Mouse (Mus musculus) hindbrain, embryonic 11.5 days (tissue): ENCODE measurements around the gene Lpp. TPM values are rescaled to one million over a fixed set of nuclear protein-coding genes. Genes with fewer than 3 reads are reported as not detected.

ENCODE experiments used
- ATAC-seq: fragments of 200-750 bp; cut with Nextera tagmentation; 2 replicates; pipeline ENCODE4 v1.8.0; 2017; ENCODE audit warnings: mild to moderate bottlenecking, moderate TSS enrichment, moderate library complexity; ENCODE audit not compliant: low FRiP score
- DNase-seq: peaks from one replicate; pipeline ENCODE4 v3.0.0-alpha.2; 2015; ENCODE audit warnings: low spot score
- H3K27ac ChIP-seq: fragments of 300-500 bp; sonication (generic); 2 replicates; pipeline ENCODE4 v1.5.1; 2014; ENCODE audit warnings: mild to moderate bottlenecking, low read depth, low read length
- H3K27me3 ChIP-seq: fragments of 300-500 bp; sonication (generic); 2 replicates; pipeline ENCODE4 v1.6.1; 2014; ENCODE audit warnings: mild to moderate bottlenecking, low read length, moderate library complexity, mixed read lengths; ENCODE audit not compliant: control insufficient read depth, insufficient read depth
- H3K36me3 ChIP-seq: fragments of 300-500 bp; sonication (generic); 2 replicates; pipeline ENCODE4 v1.6.1; 2014; ENCODE audit warnings: mild to moderate bottlenecking, low read length, moderate library complexity, mixed read lengths; ENCODE audit not compliant: control insufficient read depth, insufficient read depth
- H3K4me1 ChIP-seq: fragments of 300-500 bp; sonication (generic); replicated peaks from 2 replicates; pipeline ENCODE4 v1.6.1; 2014; ENCODE audit warnings: low read length, mixed read lengths; ENCODE audit not compliant: control insufficient read depth, insufficient read depth
- H3K4me2 ChIP-seq: fragments of 300-500 bp; sonication (generic); replicated peaks from 2 replicates; pipeline ENCODE4 v1.6.1; 2014; ENCODE audit warnings: mild to moderate bottlenecking, low read depth, low read length
- H3K4me3 ChIP-seq: fragments of 300-500 bp; sonication (generic); 2 replicates; pipeline ENCODE4 v1.5.1; 2014; ENCODE audit warnings: low read depth, low read length
- H3K9ac ChIP-seq: fragments of 300-500 bp; sonication (generic); 2 replicates; pipeline ENCODE4 v1.6.1; 2014; ENCODE audit warnings: low read depth, low read length
- H3K9me3 ChIP-seq: fragments of 300-500 bp; sonication (generic); 2 replicates; pipeline ENCODE4 v1.6.1; 2016; ENCODE audit warnings: low read length; ENCODE audit not compliant: control insufficient read depth
- WGBS: fragments of 180-500 bp; shearing (Covaris S2); extraction: QIAGEN DNeasy Blood & Tissue Kit; methylation state at CpG from one replicate; pipeline ENCODE4 v1.1.7; 2014; 5-methylcytosine and 5-hydroxymethylcytosine counted together
- polyA plus RNA-seq: library from polyadenylated mRNA; unstranded; fragments of >200 nt; fragmentation: Nextera tagmentation; extraction: Ambion mirVana; gene quantifications from 2 replicates; pipeline ENCODE4 v1.2.1, GENCODE M21; 2014

The Lpp gene
- polyA plus RNA-seq, 1 experiment from 2014 or later: 25.1 TPM

DNA sequence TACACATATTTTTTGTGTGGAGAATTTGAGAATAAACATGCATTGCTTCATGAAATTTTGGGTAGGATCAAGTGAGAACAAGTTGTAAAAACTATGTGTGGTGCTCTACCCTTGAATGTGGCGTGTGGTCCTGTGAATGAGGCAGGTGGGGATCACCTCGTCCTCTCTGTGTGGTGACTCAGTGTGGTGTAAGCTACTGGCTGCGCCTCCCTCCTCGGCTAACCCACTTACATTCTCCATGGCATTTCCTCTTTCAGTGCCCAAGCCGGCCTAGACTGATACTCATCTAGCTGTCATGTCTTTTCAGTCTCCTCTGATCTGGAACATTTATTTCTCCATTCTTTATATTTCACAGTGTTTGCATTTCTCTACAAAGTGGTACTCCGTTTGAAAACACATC, 81.5 kb downstream of the Lpp start:
- Histone ChIP-seq H3K9me3 (no peaks in the 10 kb centered on the region), H3K9ac (no peak overlapping the region), H3K27ac (no peak overlapping the region), H3K27me3 (no peaks in the 10 kb centered on the region), H3K36me3 (no peaks in the 10 kb centered on the region), H3K4me1 (0 out of 2 replicates have a peak, but pooled peaks cover 3% of the 10 kb centered on the region), H3K4me2 (no peak overlapping the region), H3K4me3 (no peak overlapping the region)
- DNase-seq (no peak), ATAC-seq (no peak)
- WGBS: 76% methylated on average over 6 of the region's 6 CpGs

DNA sequence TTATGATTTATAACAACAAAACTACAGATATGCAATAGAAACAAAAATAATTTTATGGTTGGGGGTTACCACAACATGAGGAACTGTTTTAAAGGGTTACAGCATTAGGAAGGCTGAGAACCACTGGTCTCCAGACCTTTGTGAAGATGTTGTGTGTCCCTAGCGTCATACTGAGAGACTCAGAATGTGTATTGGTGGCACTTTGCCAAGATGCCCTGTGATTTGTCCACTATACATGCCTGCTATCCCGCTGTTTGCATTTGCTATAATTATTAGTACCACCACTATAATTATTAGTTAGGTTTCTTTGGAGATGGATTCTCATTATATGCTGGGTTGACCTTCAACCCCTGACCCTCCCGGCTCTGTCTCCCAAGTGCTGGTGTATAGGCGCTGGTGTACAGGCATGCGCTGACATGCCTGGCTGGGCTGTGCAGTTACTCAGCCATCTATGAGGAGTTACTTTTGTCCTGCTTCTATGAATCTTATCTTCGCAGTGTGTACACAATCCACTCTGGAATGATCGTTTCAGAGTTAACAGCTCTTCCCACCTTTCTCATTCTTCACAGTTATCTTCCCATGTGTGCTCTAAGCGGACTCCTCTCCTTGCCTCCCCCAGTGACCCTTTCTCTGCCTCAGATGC, 82.1 kb downstream of the Lpp start:
- no peak overlapping the region for H3K4me3 ChIP-seq

DNA sequence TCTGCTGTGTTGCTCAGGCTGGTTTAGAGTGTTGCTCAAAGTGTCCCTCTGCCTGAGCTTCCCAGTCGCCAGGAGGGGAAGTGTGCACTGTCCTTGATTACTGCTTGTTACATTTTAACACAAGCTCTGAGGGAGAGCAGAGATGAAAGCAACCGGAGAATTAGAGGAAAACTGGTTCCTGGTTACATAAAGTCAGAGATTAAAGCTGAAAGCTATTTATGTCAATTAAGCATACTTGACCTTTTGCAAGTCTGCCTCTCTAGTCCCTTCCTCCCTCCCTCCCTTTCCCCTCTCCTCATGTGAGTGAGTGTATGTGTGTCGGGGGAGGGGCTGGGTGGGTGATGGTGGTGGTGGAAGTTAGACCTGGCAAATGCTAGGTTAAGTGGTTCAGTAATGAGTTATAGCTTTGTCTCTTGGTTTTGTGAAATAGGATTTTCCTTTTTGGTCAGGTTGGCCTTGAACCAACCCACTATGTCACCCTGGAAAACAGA, 83.6 kb downstream of the Lpp start:
- ATAC-seq: no peak
- Histone ChIP-seq H3K9me3 (no peaks in the 10 kb centered on the region), H3K27me3 (no peaks in the 10 kb centered on the region), H3K9ac (no peak overlapping the region), H3K36me3 (no peaks in the 10 kb centered on the region), H3K4me1 (0 out of 2 replicates have a peak, but pooled peaks cover 3% of the 10 kb centered on the region), H3K4me2 (no peak overlapping the region), H3K4me3 (no peak overlapping the region), H3K27ac (no peak overlapping the region)
- WGBS: 53% methylated on average over 3 of the region's 3 CpGs
- no peak for DNase-seq

More for the DNA sequence above, 82.1 kb downstream of the Lpp start:
- Histone ChIP-seq H3K4me2 (no peak overlapping the region), H3K9me3 (no peaks in the 10 kb centered on the region), H3K27ac (no peak overlapping the region), H3K36me3 (no peaks in the 10 kb centered on the region), H3K4me1 (0 out of 2 replicates have a peak, but pooled peaks cover 3% of the 10 kb centered on the region), H3K27me3 (no peaks in the 10 kb centered on the region), H3K9ac (no peak overlapping the region)
- DNase-seq (no peak), ATAC-seq (no peak)
- 81% methylated on average over 8 of the region's 8 CpGs for WGBS

DNA sequence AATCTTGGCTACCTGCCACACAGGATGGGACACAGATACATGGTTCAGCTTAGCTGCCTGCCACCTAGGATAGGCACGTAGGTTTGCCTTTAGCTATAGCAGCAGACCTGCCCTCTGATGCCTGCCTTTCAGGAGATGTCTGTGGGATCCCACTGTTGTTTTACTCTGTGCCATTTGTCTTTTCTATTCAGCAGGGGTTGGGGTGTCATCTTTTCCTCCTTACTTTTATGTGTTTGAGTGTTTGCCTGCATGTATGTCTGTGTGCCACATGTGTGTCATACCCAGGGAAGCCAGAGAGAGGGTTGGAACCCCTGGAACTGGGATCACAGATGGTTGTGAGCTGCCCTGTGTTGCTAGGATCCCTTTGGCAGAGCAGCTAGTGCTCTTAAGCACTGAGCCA, 84.7 kb downstream of the Lpp start:
- no peaks in the 10 kb centered on the region for H3K36me3 ChIP-seq
- H3K27me3 ChIP-seq: no peaks in the 10 kb centered on the region
- WGBS: 82% methylated on average over 1 of the region's 1 CpGs
- no peak overlapping the region for H3K4me2 ChIP-seq
- DNase-seq (no peak), ATAC-seq (no peak)
- H3K4me3 ChIP-seq: no peak overlapping the region
- H3K9me3 ChIP-seq: no peaks in the 10 kb centered on the region
- 0 out of 2 replicates have a peak, but pooled peaks cover 3% of the 10 kb centered on the region for H3K4me1 ChIP-seq
- H3K9ac ChIP-seq: no peak overlapping the region
- H3K27ac ChIP-seq: no peak overlapping the region

DNA sequence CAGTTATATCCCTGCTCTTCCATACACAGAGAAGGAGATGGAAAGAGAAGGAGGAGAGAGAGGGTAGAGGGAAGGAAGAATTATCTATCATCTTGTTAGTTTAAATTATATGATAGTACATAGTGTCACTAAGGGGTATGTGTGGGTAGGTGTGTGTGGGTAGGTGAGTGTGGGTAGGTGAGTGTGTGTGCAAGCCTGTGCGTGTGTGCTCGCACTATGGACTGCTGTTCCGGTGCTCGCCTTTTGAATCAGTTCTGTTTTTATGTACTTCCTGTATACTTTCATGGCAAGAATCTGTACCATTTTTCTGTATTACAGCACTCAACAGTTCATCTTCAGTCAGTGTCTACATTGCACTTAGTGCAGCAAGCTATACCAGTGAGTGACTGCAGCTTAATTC, 85.5 kb downstream of the Lpp start:
- no peak for ATAC-seq
- H3K4me1 ChIP-seq: 0 out of 2 replicates have a peak, but pooled peaks cover 3% of the 10 kb centered on the region
- no peaks in the 10 kb centered on the region for H3K36me3 ChIP-seq
- no peak overlapping the region for H3K4me3 ChIP-seq
- no peak overlapping the region for H3K9ac ChIP-seq
- H3K9me3 ChIP-seq: no peaks in the 10 kb centered on the region
- 94% methylated on average over 4 of the region's 4 CpGs for WGBS
- H3K27ac ChIP-seq: no peak overlapping the region
- H3K27me3 ChIP-seq: no peaks in the 10 kb centered on the region
- H3K4me2 ChIP-seq: no peak overlapping the region
- DNase-seq: no peak

DNA sequence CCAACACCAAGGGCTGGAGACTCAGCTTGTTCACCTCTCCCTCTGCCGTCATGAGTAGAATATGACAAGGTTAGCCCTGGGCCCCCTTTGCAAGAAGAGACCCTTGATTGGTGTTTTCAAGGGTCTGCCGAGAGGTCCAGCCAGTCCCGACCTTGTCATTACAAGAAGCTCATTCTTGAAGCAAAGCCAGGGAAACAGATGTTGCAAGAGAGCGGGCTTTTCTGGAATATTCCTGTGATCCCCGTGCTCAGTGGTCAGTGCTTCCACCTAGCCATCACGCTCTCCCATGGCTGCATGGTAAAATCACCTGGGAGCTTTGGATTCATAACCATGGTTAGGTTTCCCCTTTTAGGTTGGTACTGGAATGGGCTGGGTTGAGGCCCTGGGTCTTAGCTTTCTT, 89.3 kb downstream of the Lpp start:
- no peaks in the 10 kb centered on the region for H3K27me3 ChIP-seq
- no peaks in the 10 kb centered on the region for H3K9me3 ChIP-seq
- WGBS: 89% methylated on average over 6 of the region's 6 CpGs
- H3K4me2 ChIP-seq: no peak overlapping the region
- H3K36me3 ChIP-seq: no peaks in the 10 kb centered on the region
- H3K4me1 ChIP-seq: no peaks in the 10 kb centered on the region
- no peak overlapping the region for H3K4me3 ChIP-seq
- H3K27ac ChIP-seq: no peak overlapping the region
- no peak for ATAC-seq
- no peak for DNase-seq
- H3K9ac ChIP-seq: no peak overlapping the region

DNA sequence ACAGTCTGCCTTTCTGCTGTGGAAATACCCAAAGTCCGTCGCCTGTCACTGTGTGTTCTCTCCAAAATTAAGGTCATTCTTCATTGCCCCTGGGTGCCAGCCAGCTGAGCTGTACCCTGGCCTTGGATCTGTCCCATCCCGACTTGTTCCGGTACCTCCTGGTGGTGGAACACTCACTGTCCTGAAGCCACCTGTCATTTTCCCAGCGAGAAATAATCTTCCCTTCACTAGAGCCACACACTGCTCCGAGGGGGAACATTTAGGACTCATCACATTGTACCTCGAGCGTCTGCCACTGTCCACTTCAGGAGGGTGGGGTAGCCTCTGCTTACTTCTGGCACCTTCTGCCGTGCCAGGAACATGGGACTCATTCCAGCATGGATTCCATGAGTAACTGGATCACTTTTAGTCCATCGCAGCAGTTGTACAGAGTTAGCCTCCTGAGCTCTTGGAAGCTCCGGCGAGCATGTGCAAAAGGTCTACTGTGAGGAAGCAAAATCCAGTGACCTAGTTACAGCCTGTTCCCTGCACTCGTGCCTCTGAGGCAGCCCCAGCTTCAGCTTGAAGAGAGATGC, 90.3 kb downstream of the Lpp start:
- H3K27me3 ChIP-seq: no peaks in the 10 kb centered on the region
- no peaks in the 10 kb centered on the region for H3K9me3 ChIP-seq
- no peak for DNase-seq
- no peak overlapping the region for H3K9ac ChIP-seq
- H3K4me2 ChIP-seq: no peak overlapping the region
- no peak overlapping the region for H3K27ac ChIP-seq
- no peaks in the 10 kb centered on the region for H3K36me3 ChIP-seq
- WGBS: 90% methylated on average over 13 of the region's 13 CpGs
- H3K4me3 ChIP-seq: no peak overlapping the region
- no peaks in the 10 kb centered on the region for H3K4me1 ChIP-seq
- ATAC-seq: no peak

DNA sequence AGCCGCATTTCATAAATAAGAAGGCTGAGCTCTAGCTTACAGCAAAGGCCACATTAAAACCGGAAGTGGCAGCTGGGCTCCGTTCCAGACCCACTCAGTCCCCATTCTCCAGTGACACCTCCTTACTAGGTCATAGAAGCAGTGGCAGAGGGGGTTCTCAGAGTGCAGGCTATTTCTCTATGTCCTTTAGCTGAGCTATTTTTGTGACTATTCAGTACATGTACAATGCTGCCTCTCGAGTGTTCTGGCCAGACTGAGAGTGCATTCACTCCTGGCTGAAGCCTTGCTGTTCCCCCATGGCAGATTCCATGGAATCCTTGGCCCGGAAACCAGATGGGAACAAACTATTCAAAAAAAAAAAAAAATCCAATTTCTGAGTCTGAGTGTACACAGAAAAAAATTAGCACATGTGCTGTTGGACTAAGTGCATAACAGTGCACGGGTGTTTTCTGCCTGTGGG, 94.5 kb downstream of the Lpp start:
- WGBS: 71% methylated on average over 6 of the region's 6 CpGs
- H3K27ac ChIP-seq: no peak overlapping the region
- no peak for ATAC-seq

More for the DNA sequence above, 94.5 kb downstream of the Lpp start:
- Histone ChIP-seq H3K27me3 (no peaks in the 10 kb centered on the region), H3K9me3 (no peaks in the 10 kb centered on the region), H3K4me3 (no peak overlapping the region), H3K9ac (no peak overlapping the region), H3K36me3 (no peaks in the 10 kb centered on the region), H3K4me2 (no peak overlapping the region), H3K4me1 (no peaks in the 10 kb centered on the region)
- DNase-seq: no peak
